Mouse (Mus musculus) CH12.LX (cell line): ENCODE measurements around the gene Ier3.

ENCODE experiments used
- CTCF ChIP-seq, 2 experiments: IDR thresholded peaks in 1 of 2; conservative IDR thresholded peaks in 1 of 2; 2 replicates each; pipeline ENCODE4 v1.5.1; 2011 to 2012; ENCODE audit warnings: low read depth in 2 of 2, low read length in 2 of 2, improper control_type of control experiment in 1 of 2, inconsistent platforms in 1 of 2, mild to moderate bottlenecking in 1 of 2, moderate library complexity in 1 of 2
- EP300 ChIP-seq: IDR thresholded peaks from 2 replicates; pipeline ENCODE4 v1.6.1; 2011; ENCODE audit warnings: low read length, improper control_type of control experiment
- POLR2A ChIP-seq: IDR thresholded peaks from 2 replicates; pipeline ENCODE4 v1.6.1; 2011; ENCODE audit warnings: low read depth, mild to moderate bottlenecking, improper control_type of control experiment, low read length
- USF1 ChIP-seq: IDR thresholded peaks from 2 replicates; pipeline ENCODE4 v1.6.1; 2014; ENCODE audit warnings: low read depth, mild to moderate bottlenecking, inconsistent platforms, low read length, improper control_type of control experiment
- USF2 ChIP-seq: conservative IDR thresholded peaks from 2 replicates; pipeline ENCODE4 v1.6.1; 2011; ENCODE audit warnings: low read depth, low read length, improper control_type of control experiment

DNA sequence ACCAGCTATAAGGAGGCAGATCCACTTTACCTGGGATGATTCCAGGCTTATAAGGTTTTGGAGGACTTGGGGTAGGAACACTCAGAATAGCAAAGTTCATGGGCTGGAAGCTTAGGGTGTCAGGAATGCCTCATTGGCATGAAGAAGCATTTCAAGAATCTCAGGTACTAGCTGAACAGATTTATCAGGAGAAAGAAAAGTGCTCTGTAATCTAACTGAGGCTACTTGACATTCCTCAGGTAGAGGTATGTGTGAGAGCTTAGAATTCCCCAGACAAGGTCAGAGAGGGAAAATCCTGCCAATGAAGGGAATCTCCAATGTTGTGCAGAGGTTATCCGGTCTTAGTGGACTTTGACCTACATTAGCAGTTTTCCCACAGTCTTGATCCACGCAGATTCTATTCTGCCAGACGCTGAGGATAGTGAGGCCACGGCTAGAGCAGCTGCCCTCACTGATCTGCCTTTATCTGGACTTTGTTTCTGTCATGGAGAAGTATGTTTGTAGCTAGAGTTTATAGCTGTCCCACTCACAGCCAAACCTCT, 17.6 kb upstream of the Ier3 start:
- no peak for TF ChIP-seq USF2
- TF ChIP-seq EP300, result no peak
- no peak for TF ChIP-seq CTCF (conservative IDR thresholded peaks at IDR 0.05 in 1 of 2, IDR thresholded peaks at IDR 0.05 in 1 of 2; ENCODE audit: low read depth in 2 of 2, low read length in 2 of 2)
- no peak for TF ChIP-seq USF1
- no peak for TF ChIP-seq POLR2A
